Mouse (Mus musculus) frontal cortex, adult 2 months (tissue): ENCODE results near the gene Col4a1. TPM values are rescaled to one million over a fixed set of nuclear protein-coding genes. Genes with fewer than 3 reads are reported as not detected.

Experiments used
- DNase-seq, 2 experiments: peaks; one replicate each; pipeline ENCODE4 v3.0.0; 2022; ENCODE audit warnings: low spot score in 1 of 2; ENCODE audit errors: extremely low spot score in 1 of 2
- polyA plus RNA-seq: library from polyadenylated mRNA; depleted of rRNA; stranded (reverse); fragments of >200 nt; gene quantifications from 2 replicates; pipeline ENCODE4 v1.2.3, GENCODE M21; 2012

Col4a1 gene
- polyA plus RNA-seq, 1 experiment = 43.2 TPM

GRCm38 (mm10) chr8:11273506-11274158, 39.0 kb downstream of the Col4a1 start:
- peak; percentile 89 to 91 for DNase-seq

DNA sequence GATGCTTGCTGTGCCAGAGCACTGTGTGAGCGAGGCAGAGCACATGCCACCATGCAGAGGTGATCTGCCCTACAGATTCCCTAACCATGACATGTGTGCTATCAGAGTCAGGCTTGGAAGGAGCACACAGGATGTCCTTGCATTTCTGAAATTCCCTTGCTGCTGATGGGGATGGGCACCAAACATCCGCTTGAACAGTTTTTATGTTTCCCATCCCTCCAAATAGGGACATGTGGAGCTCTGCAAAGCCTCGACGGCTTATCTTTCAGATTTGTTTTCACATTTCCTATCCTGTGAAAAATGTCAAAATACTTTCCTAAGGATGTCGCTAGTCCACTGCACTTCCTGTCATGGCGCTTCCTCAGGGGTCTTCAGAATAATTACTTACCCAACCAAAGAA, 40.4 kb downstream of the Col4a1 start:
- DNase-seq = no peak

DNA sequence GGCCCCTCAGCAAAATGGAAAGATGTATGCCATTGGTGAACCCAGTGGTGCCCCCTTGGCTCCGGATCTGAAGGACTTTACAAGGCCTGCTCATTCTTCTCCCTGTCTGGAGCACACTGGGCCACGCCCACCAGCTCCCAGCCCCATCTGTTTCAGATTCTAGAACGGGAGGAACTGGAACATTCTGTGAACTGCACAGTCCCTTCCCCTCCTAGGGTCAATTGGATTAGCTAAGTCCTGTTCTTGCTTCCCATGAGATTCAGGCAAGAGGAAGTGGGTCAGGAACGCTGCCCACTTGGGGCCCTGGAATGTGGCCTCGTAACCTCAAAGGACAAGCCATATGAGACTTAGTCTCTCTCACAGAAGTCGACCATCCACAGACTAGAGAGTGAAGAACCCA, 41.8 kb downstream of the Col4a1 start:
- no peak for DNase-seq

DNA sequence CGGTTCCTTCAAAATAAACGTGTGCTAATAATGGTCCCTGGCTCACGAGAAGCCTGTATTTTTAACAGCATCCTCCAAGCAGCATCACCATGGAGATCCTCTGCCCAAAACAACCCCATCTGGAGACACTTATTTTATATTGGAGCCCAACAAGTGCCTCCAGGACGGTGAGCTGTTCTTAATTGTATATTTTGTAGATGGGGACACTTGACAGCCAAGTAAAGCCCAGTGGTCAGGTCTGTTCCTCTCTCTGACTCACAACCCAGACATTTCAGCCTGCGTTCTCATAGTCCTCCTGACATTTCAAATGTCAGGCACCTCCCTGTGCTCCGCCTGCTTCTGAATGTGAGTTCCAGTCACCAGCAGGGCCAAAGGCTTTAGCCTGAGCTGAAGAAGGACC, 43.9 kb downstream of the Col4a1 start:
- DNase-seq = no peak

GRCm38 (mm10) chr8:11266471-11266870, 46.2 kb downstream of the Col4a1 start:
- no peak for DNase-seq

- DNase-seq = no peak
Observed at GRCm38 (mm10) chr8:11265971-11266370, 46.7 kb downstream of the Col4a1 start.

- no peak for DNase-seq
Observed at GRCm38 (mm10) chr8:11263848-11264247, 48.8 kb downstream of the Col4a1 start.

- DNase-seq = no peak
Observed at GRCm38 (mm10) chr8:11262031-11262735, 50.4 kb downstream of the Col4a1 start.

DNA sequence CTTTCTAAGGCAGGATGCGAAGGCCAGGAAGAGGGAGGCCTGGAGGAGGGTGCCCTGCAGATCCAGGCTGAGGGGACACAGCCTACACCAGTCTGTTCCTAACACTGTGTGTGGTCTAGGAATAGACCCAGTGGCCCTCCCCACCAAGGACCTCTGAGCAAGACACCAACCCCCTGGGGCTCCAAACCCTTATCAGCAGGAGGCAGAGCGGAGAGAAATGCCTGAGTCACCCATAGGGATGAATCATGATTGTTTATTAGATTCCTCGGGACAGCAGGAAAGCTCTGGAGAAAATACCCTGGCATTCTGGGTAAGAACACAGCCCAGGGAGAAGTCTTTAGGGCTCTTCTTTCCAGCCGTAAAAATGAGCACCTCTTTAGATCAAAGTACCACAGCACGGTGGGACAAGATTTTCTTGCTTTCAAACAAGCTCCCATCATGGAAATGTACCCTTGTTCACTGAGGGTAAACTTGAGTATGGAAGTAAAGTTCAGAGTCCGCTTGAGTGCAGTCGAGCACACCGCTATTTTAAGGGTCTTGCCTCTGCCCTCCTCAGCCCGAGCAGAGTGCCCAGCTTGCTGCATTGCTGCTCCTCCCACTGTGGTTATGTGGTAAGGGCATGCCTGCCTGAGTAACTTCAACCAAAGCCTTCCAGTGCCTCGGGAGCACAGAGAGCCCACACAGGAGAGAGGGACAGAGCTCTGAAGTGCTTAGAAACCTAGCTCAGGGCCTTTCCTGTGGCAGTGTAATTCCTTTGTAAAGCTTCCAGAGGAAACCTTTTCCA, 52.6 kb downstream of the Col4a1 start:
- DNase-seq = no peak

DNA sequence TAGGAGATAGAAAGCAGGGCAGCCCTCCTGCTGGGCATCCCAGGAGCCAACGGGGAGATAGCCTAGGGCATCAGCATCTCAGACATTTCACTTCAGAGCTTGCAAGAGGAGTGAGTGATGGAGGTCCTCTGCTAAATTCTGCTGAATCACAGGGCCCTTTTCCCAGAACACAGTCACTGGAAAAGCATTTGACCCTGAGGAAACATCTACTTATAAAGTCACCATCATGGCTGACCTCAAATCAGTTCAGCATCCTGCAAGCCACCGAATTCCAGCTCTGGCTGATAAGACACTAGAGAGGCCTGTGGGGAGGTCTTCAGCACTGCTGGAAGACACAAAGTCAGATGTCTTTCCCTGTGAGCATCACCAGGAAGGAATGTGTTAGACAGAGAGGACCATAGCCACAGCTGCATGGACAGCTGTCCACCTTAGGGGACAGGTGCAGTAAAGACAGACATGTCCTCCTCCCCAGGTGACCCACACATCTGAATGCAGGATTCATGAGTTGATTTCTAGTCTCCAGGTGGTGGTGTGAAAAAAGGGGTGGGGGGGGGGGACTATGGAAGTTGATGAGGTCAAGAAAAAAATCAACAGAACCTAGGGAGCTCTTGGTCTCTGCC, 54.0 kb downstream of the Col4a1 start:
- DNase-seq = no peak

DNA sequence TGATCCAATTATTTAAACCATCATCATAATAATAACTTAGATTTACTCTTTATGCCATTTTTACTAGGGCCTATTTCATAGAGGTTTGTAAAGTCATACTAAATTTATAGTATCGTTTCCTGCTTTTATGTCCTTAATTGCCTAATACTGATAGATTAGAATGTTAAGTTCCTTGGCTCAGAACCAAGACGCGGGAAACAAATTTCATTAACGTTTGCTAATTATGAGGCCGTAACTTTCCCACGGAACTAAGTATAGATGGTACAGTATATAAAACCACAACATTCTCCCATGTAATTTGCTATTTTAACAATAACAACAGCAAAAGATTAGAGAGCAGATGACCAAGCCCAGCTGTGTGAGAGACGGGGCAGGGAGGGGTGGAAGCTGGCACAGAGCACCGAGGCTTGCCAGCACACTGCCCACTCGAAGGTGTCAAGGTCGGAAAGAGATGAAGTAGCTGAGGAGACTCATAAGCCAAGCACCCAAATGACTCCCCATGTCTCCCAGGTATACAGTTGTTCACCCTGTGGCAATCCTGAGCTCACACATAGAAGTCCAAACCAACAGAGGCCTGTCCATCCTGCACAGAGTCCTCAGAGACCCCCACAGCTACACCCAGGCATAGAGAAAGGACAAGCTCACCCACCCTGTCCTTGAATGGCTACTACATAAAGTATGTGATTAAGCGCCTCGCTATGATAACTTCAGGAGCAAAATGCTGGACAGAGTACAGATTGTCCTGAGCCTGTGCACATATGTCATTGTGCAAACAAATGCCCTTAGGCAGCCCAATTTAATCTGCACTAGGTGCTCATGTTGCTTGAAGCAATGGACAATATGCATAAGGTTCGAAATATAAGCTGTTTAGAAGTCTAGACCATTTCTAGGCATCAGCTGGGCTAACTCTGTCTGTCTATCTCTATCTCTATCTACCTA, 55.3 kb downstream of the Col4a1 start:
- DNase-seq = no peak

DNA sequence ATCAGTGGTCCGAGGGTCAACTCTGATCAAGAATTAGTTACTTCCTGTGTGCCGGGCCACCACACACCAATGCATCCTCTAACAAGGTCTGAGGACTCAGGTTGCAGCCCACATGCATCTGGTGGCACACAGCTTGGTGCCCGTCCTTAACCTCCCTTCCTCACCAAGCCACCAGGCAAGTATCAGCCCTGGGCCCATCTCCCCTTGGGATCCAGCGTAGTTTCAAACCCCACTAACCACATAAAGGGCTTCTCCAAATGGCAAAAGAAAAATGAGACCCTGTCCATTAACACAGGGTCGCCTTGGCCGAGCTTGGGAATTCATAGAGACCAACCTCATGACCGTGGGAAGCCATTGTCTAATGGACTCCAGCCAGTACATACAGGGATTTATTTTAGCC, 56.2 kb downstream of the Col4a1 start:
- DNase-seq = no peak

- DNase-seq = no peak
Observed at GRCm38 (mm10) chr8:11255680-11256079, 56.9 kb downstream of the Col4a1 start.

- DNase-seq = no peak
Observed at GRCm38 (mm10) chr8:11254914-11255530, 57.6 kb downstream of the Col4a1 start.

DNA sequence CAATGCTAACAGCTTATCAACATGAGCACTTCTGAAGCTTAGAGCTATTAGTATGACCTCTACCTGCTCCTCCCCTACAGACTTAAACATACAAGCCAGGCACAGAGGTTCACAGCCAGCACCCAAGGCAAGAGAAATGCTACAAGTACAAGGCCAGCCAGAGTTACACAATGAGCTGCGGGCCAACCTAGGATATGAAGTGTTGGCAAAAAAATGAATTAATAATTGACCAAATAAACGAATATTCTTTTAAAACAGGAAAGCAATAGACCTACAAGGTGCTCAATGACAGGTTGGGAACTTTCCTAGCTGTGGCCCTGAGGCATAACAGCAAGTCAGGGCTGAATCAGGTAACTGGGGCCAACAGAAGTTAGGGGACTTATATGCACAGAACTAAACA, 58.1 kb downstream of the Col4a1 start:
- DNase-seq = no peak

DNA sequence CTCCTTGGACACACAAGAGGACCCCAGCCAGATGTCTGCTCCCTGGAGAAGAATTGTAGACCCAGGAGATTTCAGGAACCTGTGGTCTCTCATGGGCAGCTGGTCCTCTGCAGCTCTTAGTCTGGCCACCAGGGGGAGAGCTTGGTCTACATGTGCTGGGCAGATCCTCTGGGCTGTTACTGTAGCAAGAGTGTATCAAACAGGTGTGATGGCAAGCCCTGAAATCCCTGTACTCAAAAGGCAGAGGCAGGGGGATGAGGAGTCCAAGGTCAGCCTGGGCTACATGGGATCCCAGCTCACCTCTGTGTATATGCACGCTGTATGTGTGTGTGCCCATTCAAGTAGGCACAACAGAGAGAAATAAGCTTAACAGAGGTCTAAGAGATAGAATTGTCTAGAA, 59.1 kb downstream of the Col4a1 start:
- peak; percentile 49 to 93 for DNase-seq

DNA sequence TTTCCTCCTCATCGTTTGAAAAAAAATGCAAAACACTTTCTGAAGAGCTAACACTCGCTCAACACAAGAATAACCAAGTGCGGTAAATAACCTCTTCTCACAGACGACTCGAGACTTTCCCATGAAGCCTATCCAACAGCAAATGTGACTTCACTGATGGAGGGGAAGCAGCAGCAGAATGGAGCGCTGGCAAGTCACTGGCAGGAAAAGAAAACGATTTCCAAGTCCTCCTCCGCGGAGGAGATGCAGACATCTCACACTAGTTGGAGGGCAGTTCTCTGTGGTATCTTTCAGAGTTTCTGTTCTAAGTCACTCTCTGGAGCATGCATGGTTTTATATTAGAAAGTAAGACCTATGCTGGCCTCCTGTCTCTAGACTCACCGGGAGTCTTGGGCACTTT, 59.6 kb downstream of the Col4a1 start:
- DNase-seq = peak in 1 of 2 experiments; percentile 64

GRCm38 (mm10) chr8:11252235-11252774, 60.3 kb downstream of the Col4a1 start:
- no peak for DNase-seq

DNA sequence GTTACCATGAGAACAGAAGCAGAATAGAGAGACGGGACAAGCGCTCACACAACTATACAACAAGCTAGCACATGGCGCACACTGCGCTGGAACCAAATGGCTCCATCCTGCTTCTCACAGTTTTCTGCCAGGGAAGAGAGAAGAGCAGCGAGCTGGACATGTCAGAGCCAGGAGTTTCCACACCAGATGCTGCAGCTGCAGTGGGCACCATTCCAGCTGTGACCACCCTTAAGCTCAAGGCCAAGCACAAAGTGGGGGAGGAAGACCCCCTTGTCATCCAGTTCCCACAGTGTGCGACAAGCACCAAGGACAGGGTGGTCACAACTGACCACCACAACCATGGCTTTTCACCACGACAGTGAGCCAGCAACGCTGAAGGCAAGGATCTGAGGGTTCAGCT, 62.5 kb downstream of the Col4a1 start:
- no peak for DNase-seq
